Mouse (Mus musculus) hindbrain, postnatal 0 days (tissue): ENCODE results near the gene Gsta4. TPM values are rescaled to one million over a fixed set of nuclear protein-coding genes. Genes with fewer than 3 reads are reported as not detected.
"Not testable (repeated sequence)": the region's sequence is repeated elsewhere in the genome, so short reads cannot be mapped to it uniquely, and the experiment has no call there.

Experiments
- ATAC-seq: fragments of 200-750 bp; cut with Nextera tagmentation; 2 replicates; pipeline ENCODE4 v1.8.0; 2017; ENCODE audit warnings: mild to moderate bottlenecking, moderate TSS enrichment, moderate library complexity
- DNase-seq: peaks from one replicate; pipeline ENCODE4 v3.0.0-alpha.2; 2015; ENCODE audit warnings: low spot score
- H3K27ac ChIP-seq: fragments of 300-500 bp; sonication (generic); 2 replicates; pipeline ENCODE4 v1.5.1; 2014; ENCODE audit warnings: mild to moderate bottlenecking
- H3K27me3 ChIP-seq: fragments of 300-500 bp; sonication (generic); 2 replicates; pipeline ENCODE4 v1.6.1; 2014; ENCODE audit warnings: low read length, mixed read lengths; ENCODE audit not compliant: insufficient read depth
- H3K36me3 ChIP-seq: fragments of 300-500 bp; sonication (generic); 2 replicates; pipeline ENCODE4 v1.6.1; 2014; ENCODE audit warnings: low read length, mixed read lengths; ENCODE audit not compliant: insufficient read depth
- H3K4me1 ChIP-seq: fragments of 300-500 bp; sonication (generic); 2 replicates; pipeline ENCODE4 v1.6.1; 2014; ENCODE audit warnings: antibody characterized with exemption, low read length, mixed read lengths; ENCODE audit not compliant: insufficient read depth
- H3K4me2 ChIP-seq: fragments of 300-500 bp; sonication (generic); 2 replicates; pipeline ENCODE4 v1.6.1; 2014; ENCODE audit warnings: low read depth, mild to moderate bottlenecking, low read length, moderate library complexity, mixed read lengths
- H3K4me3 ChIP-seq: fragments of 300-500 bp; sonication (generic); 2 replicates; pipeline ENCODE4 v1.5.1; 2014; ENCODE audit warnings: low read length
- H3K9ac ChIP-seq: fragments of 300-500 bp; sonication (generic); replicated peaks from 2 replicates; pipeline ENCODE4 v1.6.1; 2014; ENCODE audit warnings: mild to moderate bottlenecking, low read length, moderate library complexity, mixed read lengths
- H3K9me3 ChIP-seq: fragments of 300-500 bp; sonication (generic); 2 replicates; pipeline ENCODE4 v1.6.1; 2016; ENCODE audit warnings: low read length, mixed read lengths
- CTCF ChIP-seq: IDR thresholded peaks from 2 replicates; pipeline ENCODE4 v1.5.1; 2016; ENCODE audit warnings: antibody characterized with exemption, control low read depth, low read depth
- WGBS: fragments of 180-500 bp; shearing (Covaris S2); extraction: QIAGEN DNeasy Blood & Tissue Kit; methylation state at CpG from one replicate; pipeline ENCODE4 v1.1.7; 2014; 5-methylcytosine and 5-hydroxymethylcytosine counted together
- polyA plus RNA-seq: library from polyadenylated mRNA; unstranded; fragments of >200 nt; fragmentation: Nextera tagmentation; extraction: Ambion mirVana; gene quantifications from 2 replicates; pipeline ENCODE4 v1.2.1, GENCODE M21; 2015
- total RNA-seq: library from RNA; depleted of rRNA; stranded (reverse); fragments of >200 nt; gene quantifications from 2 replicates; pipeline ENCODE4 v1.2.3, GENCODE M21; 2014

Gsta4 gene
- total and polyA plus RNA-seq, 2 experiments from 2014 or later = 17.5 to 55.1 TPM

- 87% methylated on average over 19 of the region's 19 CpGs for WGBS
- no peaks in the 10 kb centered on the region for H3K4me1 ChIP-seq
- DNase-seq (no peak), ATAC-seq (no peak)
- H3K27ac ChIP-seq = no peak overlapping the region
- peaks cover 27% of the 10 kb centered on the region for H3K36me3 ChIP-seq
- TF ChIP-seq CTCF = no peak
- H3K4me2 ChIP-seq = no peak overlapping the region
- no peaks in the 10 kb centered on the region for H3K9me3 ChIP-seq
- H3K9ac ChIP-seq = no peak overlapping the region
- no peak overlapping the region for H3K4me3 ChIP-seq
- no peaks in the 10 kb centered on the region for H3K27me3 ChIP-seq
Observed at GRCm38 (mm10) chr9:78167453-78167969, 15.1 kb upstream of the Gsta4 start.

- WGBS = 97% methylated on average over 6 of the region's 6 CpGs
- Histone ChIP-seq H3K27me3 (no peaks in the 10 kb centered on the region), H3K4me2 (no peak overlapping the region), H3K36me3 (peaks cover 27% of the 10 kb centered on the region), H3K4me3 (no peak overlapping the region), H3K4me1 (no peaks in the 10 kb centered on the region), H3K9ac (no peak overlapping the region), H3K9me3 (no peaks in the 10 kb centered on the region), H3K27ac (no peak overlapping the region)
- ATAC-seq (0 out of 2 replicates have a peak, but pooled peaks have one; percentile 16), DNase-seq (no peak)
- peak; percentile 27; the same call in 1 of the 2 replicates for TF ChIP-seq CTCF
Observed at GRCm38 (mm10) chr9:78168864-78169263, 13.7 kb upstream of the Gsta4 start.

GRCm38 (mm10) chr9:78174016-78174415 is 8.6 kb upstream of the Gsta4 start:
- no peak for TF ChIP-seq CTCF
- no peaks in the 10 kb centered on the region for H3K27me3 ChIP-seq
- H3K4me1 ChIP-seq = peaks cover 3% of the 10 kb centered on the region
- H3K9ac ChIP-seq = no peak overlapping the region
- H3K4me2 ChIP-seq = no peak overlapping the region
- ATAC-seq (no peak), DNase-seq (no peak)
- no peaks in the 10 kb centered on the region for H3K9me3 ChIP-seq
- H3K27ac ChIP-seq = no peak overlapping the region
- H3K36me3 ChIP-seq = peaks cover 8% of the 10 kb centered on the region; the same call in 1 of the 2 replicates
- WGBS = 24% methylated on average over 1 of the region's 1 CpGs
- no peak overlapping the region for H3K4me3 ChIP-seq

GRCm38 (mm10) chr9:78174925-78175276 is 7.7 kb upstream of the Gsta4 start:
- 37% methylated on average over 3 of the region's 3 CpGs for WGBS
- not testable (repeated sequence) for H3K4me3 ChIP-seq, H3K9me3 ChIP-seq, H3K9ac ChIP-seq, H3K4me1 ChIP-seq, ATAC-seq, H3K36me3 ChIP-seq, H3K27me3 ChIP-seq, DNase-seq
- Histone ChIP-seq H3K4me2 (0 out of 2 replicates have a peak overlapping the region, but pooled peaks have one; percentile 16), H3K27ac (peak overlapping the region; percentile 98)

- no peaks in the 10 kb centered on the region for H3K36me3 ChIP-seq
- H3K4me3 ChIP-seq = peak overlapping the region; percentile 53
- WGBS = under 1% methylated on average over 48 of the region's 58 CpGs
- peaks cover 3% of the 10 kb centered on the region for H3K4me1 ChIP-seq
- peak overlapping the region; percentile 98 for H3K27ac ChIP-seq
- no peaks in the 10 kb centered on the region for H3K27me3 ChIP-seq
- peak; percentile 98 for ATAC-seq
- peak; percentile 98 for DNase-seq
- H3K9ac ChIP-seq = peak overlapping the region; percentile 79
- no peaks in the 10 kb centered on the region for H3K9me3 ChIP-seq
- peak overlapping the region; percentile 64 for H3K4me2 ChIP-seq
- TF ChIP-seq CTCF = no peak; the same call in 1 of the 2 replicates
Observed at GRCm38 (mm10) chr9:78175277-78176200, 7.0 kb upstream of the Gsta4 start.

- Histone ChIP-seq H3K27ac (peak overlapping the region; percentile 98), H3K4me2 (peak overlapping the region; percentile 64), H3K9ac (peak overlapping the region; percentile 79), H3K27me3 (no peaks in the 10 kb centered on the region), H3K9me3 (no peaks in the 10 kb centered on the region), H3K4me3 (peak overlapping the region; percentile 53), H3K36me3 (no peaks in the 10 kb centered on the region), H3K4me1 (peaks cover 3% of the 10 kb centered on the region)
- peak; percentile 82 for TF ChIP-seq CTCF
- DNase-seq (peak; percentile 93), ATAC-seq (peak; percentile 76)
- 1% methylated on average over 22 of the region's 22 CpGs for WGBS
Observed at GRCm38 (mm10) chr9:78176201-78176727, 6.3 kb upstream of the Gsta4 start.
